Mouse (Mus musculus): ENCODE results near the gene Caskin2.
"Not testable (repeated sequence)": the region's sequence is repeated elsewhere in the genome, so short reads cannot be mapped to it uniquely, and the experiment has no call there.

The Caskin2 gene

DNA sequence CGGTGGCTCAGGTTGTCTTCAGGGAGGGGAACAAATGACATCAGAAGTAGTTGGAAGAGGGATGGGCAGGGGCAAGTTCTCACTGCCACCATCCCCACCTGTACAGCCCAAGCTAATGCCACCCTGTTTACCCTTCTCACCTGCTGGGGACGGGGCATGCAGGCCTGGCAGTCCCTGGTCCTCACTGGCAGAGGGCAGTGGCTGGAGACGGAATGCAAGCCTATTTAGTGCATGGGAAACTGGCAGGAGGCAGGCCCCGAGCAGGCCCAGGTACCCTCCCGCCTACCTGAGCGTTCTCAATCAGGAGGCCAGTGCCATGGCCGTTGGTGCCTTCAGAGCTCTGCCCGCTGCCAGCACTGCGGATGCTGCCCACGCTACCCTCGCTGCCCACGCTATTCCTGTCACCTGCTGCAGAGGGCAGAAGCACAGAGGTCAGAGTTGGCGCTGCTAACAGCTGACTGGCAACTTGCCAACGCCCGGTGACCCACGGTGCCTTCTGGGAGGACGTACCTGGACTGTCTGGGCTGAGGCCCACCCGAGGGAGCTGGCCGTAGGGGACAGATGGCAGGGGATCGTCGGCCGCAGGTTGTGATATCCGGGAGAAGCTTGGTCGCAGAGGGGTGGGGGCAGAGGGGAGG is 10.2 kb downstream of the Caskin2 start:
- DNase-seq, result no peak

DNA sequence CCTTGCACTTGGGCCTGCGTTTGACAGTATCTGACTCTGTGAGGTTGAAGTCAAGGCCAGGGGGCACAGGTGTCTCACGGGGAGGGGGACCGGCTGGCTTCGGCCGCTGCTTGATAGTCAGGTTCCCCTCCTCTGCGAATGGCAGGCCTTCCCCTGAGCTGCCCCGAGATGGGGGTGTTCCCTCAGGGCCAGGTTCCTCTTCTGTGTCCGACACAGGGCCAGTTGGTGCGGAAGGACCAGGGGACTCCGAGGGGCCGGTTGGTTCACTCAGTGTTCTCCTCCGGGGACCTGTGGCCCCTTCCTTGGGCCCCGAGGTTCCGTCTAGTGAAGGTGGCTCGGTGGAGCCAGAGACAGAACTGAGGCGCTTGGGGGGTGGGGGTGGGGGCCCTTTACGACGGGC is 12.5 kb downstream of the Caskin2 start:
- DNase-seq, result no peak

DNA sequence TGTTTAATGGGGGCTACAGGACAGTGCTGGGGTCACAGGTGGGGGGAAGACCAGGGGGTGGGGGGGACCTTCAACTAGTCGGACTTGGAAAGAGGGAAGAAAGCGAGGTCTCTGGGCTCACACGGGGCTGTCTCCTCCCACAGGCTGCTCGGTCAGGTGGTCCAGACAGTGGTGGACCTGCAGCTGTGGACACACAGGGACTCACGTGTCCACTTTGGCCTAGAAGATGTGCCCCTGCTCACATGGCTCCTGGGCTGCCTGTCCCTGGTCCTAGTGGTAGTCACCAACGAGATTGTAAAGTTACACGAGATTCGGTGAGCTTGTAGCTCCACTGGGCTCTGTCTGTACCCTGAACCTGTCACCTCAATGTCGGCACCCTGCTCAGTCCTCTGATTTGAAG is 15.8 kb downstream of the Caskin2 start:
- no peak for DNase-seq

DNA sequence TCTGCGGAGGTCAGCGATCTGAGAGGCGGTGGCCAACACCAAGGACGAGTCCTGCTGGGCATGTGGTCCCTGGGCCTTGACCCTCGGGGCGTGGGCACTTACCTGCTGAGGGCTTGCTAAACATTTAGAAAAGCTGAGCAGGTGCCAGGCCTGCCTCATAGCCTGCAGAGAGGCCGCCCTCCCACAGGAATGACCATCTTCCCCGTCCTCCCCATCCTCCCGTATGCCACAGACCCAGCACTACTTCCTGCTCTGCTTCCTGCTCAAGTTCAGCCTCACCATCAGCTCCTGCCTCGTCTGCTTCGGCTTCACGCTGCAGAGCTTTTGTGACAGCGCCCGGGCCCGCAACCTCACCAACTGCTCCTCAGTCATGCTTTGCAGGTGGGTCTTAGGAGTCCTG is 16.5 kb downstream of the Caskin2 start:
- no peak for DNase-seq

DNA sequence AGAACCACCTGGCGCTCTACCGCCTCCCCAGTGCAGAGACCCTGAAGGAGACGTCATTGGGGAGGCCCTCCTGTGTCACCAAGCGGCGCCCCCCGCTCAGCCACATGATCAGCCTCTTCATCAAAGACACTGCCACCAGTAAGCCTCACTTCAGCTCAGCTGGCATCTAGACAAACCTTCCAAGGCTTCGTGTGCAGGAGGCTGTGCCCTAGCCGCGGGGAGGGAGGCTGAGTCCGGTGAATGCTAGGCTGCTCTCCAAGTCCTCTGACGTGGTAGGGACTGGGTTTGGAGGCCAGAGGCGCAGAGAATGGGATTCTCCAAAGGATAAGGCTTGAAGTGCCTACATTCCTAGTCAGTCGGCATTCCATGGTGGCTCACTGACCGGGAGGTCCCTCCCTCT is 21.1 kb downstream of the Caskin2 start:
- peak; percentile 68 for DNase-seq

DNA sequence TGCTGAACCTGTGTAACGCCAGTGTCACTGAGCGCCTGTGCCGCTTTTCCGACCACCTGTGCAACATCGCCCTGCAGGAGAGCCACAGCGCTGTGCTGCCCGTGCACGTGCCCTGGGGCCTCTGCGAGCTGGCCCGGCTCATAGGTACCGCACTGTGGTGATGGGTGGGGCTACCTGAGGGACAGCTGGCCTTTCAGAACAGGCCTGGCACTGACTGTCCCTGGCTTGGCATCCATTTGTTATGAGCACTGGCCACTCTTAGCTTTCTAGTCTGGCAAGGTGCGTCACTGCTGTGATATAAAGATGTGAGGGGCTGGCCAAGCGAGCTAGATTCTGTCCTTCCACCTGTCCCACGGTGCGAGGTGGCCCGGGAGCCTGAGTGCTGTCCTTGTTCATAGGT is 21.5 kb downstream of the Caskin2 start:
- peak; percentile 82 for DNase-seq

DNA sequence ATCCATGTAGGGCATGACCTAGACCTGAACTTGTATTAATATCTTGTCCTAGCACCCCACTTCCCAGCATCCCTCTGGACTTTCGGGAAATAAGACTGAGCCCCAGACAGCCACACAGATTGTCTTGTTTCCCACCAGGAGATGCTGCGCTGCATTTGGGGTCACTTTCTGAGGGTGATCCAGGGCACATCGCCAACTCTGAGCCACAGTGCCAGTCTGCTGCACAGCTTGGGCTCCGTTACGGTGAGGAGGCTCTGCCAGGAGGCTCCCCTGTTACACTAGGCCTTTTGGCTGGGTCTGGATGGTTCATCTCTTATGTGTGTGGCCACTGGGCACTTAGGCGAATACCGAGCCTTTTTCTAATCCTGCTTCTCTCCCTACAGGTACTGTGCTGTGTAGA is 23.7 kb downstream of the Caskin2 start:
- DNase-seq, result peak; percentile 82

DNA sequence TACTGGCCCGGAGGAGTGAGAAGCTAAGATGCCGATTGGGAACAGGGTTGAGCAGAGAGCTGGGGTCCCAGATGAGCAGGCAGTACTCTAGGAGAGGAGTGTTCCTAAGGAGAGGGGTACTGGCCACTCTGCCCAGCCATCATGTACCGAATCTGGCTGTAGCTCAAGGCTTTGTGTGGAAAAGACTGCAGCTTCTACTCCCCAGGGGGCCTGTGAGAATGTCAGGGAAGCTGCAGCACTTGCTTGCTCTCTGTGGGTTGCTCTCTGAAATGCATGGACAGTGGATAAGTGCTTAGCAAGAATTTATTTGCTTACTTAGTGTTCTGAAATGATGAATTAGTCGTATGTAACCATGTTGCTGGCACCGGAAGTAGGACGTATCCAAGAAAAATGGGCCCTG is 27.0 kb downstream of the Caskin2 start:
- no peak for DNase-seq

DNA sequence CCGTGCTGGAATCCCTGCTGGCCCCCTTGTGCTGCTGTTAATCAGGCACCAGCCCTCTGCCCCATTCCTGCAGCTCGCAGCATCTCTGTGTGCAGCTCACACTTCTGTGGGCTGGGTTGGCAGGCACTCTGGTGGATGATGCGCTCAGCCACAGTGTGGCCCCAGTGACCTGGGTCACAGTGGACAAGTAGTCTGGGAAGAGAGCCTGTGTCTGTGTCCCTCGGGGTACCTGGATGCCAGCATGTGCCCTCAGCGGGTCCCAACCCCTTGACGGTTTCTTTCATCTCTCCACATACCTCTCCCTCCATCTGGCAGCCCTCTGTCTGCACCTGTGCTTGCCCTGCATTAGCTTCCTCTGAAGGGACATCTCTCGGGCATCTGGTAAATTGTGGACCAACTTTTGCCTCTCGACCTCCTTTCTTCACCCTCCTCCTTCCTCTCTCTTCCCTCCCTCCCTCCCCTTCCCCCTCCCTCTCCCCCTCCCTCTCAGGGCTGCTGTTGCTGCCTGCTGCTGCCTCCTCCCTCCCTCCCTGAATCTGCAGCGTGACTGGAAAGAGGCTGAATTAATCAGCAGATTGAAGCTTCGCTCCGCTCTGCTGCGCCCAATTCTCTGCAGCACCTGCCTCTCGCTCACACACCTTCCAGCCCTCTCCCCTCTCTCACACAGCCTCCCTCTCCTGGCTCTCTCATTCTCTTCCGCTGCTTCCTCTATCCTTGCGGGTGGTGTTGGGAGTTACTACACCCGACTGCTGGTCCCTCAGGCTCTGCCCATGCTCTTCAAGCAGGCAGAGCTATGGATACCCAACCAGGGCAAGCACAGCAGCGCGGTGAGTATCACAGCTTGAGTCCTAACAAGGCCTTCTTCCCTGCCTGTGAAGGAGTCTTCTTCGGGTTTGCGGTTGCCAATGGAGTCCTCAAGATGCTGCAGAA is 33.0 kb downstream of the Caskin2 start:
- peak; percentile 26 for DNase-seq

DNA sequence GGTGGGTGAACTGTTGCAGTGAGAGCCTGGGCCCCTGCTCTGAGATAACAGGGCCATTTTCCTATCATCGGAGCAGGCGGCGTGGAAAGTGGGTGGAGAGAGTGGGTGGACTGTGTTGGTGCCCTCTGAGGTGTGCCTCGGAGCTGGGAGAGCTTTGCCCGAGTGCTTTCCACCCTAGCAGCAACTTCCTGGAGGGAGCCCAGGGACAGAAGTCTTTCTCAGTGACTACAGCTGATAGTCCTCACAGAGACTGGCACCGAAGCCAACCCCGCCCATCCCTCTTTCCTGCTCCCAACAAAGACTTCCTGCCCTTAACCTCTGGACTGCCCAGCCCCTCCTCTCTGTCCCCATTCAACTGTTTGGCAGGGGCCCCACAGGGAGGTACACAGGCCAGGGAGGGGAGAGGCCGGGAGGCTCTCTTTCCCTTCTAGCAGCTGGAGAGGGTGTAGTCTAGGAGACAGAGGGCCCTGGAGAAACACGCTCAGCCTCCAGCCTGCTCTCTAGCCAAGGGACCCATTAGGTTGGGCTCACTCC is 34.3 kb downstream of the Caskin2 start:
- peak; percentile 51 for DNase-seq

DNA sequence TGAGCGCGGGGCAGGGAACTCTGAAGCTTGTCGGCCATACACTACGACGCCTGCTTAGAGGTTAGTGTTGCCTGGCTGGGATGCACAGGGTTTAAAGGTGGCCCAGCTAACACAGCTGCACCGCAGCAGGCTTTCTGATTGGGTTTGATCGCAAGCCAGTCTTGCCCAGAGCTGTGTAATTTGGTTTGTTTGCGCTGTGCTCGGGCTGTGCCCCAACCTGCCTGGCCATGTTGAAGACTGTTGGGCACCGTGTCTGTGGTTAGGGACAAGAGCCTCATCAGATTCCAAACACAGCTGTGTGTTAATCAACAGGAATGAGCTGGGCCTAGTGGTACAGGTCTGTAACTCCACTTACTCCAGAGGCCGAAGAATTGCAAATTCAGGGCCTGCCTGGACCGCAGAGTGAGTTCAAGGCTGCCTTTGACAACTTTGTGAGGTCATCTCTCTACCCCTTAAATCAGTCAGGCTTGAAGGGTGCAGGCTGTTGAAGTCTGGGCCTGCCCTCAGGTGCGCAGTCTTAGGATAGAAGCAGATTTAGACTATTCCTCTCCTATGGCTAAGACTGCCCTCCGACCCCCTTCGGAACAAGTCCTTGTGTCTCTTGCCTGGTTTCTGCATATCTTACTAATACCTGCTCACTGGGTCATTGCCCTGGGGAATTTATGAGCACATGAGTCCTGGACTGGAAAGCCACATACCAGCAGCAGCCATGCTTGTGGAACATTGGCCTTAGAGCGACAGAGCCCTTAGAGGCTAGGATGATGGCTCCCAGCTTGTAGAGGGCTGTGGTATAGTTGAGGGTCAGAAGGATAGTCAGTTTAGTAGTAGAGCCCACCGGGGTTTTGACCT is 35.7 kb downstream of the Caskin2 start:
- no peak for DNase-seq

DNA sequence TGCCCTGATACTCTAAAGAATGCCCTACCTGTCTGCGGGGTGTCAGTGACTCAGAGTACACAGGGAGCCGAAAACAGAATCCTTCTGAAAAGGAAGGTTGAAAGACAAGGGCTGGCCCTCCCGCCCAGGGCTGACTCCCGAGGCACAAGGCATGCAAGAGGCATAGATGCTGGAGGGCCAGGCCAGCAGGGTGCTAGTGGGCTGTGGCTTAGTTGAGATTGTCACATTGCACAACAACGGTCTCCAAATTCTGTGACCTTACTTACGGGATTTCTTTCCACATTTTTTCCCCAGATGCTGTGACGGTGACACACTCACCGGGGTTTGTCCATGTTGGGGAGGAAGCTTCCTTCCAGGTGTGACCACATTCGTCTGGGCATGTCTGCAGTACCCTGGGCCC is 36.5 kb downstream of the Caskin2 start:
- DNase-seq, result no peak

DNA sequence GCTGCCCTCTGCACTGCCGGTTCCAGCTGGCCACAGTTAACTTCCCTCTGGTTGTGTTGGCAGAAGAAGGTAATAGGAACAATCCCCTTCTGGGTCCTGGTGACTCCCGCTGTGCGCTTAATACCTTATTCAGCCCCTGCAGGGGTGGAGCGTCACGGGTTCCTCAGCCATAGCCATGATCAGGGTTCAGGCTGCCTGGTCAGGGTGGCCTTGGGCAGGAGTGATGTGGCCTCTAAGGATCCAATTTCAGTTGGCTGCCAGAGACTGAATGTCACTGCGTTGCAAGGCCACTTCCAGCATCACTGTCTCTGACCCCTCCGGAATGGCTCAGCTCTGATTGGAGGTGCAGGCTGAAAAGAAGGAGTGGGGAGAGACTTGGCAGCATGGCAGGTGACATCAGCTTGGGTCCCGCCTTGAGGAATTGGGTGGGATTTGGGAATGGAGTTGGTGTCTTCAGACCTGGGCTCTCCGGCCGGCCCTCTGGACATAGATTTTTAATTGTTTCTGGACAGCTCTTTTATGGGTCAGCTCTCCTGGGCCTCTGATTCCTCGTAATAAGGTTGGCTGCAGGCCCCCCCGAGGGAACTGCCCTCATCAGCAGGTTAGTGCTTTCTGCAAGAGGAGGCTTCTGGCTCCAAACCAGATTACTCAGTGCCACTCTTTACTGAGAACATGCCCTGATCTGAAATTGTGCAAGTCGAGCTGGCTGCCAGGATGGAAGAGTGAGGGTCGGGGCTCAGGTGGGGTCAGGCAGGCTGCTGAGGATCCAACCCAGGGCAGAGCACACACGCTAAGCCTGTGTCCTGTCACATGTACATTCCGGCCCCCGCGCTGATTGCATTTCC is 37.4 kb downstream of the Caskin2 start:
- DNase-seq, result peak; percentile 70

DNA sequence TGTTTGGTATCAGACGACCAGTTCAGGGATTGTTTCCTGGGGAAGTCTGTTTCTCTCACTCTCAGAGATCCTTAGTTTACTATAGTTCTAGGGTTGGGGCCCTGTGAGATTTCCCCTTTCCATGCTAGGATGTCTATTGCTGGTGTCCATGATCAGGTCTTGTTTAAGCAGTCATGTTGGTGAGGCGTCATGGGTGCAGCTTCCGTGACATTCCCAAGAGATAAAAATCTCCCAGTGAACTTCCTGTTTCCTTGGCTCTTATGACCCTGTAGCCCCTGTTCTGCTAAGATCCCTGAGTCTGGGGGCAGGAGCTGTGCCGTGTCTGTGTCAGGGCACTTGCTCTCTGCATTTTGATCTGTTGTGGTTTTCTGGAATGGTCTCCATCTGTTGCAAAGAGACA is 38.8 kb downstream of the Caskin2 start:
- DNase-seq, result no peak

DNA sequence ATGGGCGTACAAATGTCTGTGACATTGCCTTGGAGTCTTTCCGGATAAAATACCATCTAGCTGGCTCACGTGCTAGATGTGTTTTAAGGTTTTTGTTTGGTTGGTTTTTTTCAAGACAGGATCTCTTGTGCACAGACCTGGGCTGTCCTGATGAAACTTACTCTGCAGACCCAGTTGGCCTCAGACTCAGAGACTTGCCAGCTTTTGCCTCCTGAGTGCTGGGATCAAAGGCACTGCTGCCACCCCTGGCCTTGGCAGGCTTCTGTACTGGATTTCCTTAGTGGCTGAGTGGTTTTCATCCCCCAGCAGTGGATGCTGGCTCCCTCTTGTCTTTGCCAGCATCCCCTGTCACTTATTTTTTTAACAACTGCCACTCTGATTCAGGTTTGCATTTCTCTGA is 44.5 kb downstream of the Caskin2 start:
- no peak for DNase-seq

DNA sequence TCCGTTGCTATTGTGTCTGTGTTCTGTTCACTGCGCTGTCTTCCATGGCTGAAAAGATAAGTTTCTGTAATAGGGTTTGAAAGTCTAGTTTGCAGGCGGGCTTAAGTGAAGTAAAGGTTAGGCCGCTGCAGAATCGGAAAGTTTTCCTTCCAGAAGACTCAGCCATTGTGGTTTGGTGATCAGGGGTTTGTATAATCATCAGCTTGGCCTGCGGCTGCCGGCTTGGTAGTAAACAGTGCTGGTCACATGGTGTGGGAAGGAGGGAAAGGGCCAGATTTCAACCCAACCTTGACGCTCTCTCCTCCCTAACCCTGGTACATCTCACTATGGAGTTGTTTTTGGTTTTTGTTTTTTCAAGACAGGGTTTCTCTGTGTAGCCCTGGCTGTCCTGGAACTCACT is 46.5 kb downstream of the Caskin2 start:
- DNase-seq, result no peak

DNA sequence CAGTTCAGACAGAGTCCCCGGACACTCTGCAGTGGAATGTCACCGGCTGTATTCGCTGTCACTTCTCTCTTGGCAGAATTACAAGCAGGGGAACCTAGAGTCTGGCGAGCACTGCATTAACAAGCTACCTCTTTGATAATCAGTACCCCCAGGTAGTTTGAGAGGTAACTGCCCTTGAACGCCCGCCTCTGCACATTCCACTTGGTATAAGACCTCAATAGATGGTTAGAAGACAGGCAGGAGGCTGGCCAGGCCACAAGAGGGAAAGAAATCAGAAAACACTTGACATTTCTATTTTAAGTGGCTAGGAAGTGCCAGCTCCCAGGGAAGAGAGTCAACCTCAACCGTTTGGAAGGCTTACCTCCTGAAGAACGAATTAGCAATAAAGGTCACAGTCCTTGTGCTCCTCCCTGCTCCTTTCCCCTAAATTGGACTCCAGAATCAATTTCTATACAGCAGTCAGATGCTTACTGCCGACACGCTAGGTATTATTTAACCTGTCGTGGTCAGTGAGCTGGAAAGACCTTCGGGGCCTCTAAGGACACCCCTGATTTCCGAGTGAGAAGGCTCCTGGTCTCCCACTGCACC is 47.0 kb downstream of the Caskin2 start:
- DNase-seq, result no peak

DNA sequence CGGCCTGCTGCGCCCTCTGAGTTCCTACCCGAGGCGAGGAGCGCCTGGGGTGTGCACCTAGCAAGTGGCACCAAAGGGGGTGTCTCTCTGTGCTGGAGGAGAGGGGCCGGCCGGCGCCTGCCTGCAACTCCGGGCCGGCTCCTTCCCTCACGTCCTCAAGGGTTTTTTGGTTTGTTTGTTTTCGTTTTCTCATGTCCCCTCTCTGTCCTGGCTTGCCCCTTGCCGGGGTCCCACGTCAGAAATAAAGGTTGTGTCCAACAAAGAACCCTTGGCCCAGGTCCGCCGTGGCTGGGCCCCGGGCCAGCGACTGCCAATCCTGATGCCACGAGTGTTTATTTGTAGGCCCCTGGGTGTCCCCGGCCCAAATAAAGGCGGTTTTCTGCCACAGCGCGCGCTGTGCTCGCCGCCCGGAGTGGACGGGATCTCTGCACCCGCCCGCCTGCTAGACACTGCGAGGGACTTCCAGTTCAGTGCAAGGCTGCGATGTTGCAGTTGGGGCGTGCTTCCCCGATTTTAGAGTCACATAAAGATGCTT is 47.8 kb downstream of the Caskin2 start:
- no peak for DNase-seq

DNA sequence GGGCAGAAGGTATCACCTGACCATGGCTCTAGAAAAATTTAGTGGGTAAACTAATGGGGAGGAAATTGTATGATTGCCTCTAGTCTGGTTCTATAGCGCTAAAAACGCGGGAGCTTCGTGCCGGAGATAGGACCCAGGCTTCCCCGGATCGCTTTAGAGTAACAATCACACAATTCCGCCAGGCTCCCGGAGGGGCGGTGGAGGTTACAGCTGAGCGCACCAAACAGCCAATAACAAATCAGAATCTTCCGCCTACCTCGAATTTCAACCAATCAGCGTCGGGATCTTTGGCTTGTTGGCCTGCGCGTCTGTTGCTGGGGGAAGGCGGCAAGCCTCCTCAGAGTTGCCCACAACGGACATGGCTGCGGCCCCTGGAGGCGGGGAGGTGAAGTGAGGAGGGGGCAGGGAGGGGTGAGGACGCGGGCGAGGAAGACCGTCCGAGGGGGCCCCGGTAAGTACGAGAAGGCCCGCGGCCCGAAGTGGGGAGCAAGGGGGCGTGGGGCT is 48.3 kb downstream of the Caskin2 start, which contains the start of gene Tmem94:
Tmem94 (plus strand) TSS at position 331 of the 504 bp plus-strand sequence.
- DNase-seq, result peak; percentile 97

DNA sequence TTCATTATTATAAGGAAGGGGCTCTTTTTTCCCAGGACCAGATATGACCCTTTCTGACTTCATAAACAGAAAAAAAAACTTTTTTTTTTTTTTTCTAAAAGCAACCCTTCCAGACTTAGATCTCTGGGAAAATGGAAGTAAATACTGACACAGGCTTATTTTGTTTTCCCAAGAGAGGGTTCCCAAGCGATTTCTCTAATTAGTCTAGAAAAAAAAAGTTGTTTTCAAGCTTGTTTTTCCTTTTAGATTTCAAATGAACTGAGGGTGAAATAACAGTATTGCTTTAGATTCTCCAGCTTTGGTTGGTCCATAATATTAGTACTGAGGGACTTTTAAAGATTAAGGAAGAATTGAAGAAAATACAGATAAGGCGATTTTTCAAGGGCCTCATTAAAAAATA is 48.7 kb downstream of the Caskin2 start:
- DNase-seq, result no peak

DNA sequence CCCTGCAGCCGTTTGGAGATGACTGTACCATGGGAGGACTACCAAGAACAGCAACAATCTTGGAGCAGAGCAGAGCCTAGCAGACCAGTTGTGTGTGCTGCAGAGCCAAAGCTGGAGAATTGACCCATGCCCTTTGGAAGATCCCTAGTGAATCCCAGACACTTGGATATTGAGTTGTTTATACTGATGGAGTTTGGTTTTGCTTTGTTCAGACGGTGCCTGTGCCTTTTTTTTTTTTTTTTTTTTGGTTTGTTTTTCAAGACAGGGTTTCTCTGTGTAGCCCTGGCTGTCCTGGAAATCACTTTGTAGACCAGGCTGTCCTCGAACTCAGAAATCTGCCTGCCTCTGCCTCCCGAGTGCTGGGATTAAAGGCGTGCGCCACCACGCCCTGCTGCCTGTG is 51.3 kb downstream of the Caskin2 start:
- DNase-seq, result not testable (repeated sequence)
